Mouse (Mus musculus): Measurements from ENCODE around the gene Eci1. TPM values are rescaled to one million over a fixed set of nuclear protein-coding genes. Genes with fewer than 3 reads are reported as not detected.

Gene Eci1
- polyA plus RNA-seq, 1 experiment, result 31.4 TPM

- TF ChIP-seq POLR2A (IDR thresholded peaks at IDR 0.05; ENCODE audit: low read depth, low read length), result peak; percentile 88
- TF ChIP-seq CTCF (IDR thresholded peaks at IDR 0.05; ENCODE audit: borderline replicate concordance, insufficient read depth, low read length), result no peak
- peaks cover 10% of the 10 kb centered on the region; the same call in 1 of the 2 replicates for H3K4me1 ChIP-seq (ENCODE audit: control insufficient read depth, insufficient read depth, low read length)
- H3K4me3 ChIP-seq (ENCODE audit: insufficient read depth, low read length), result peak within 1 kb of the TSS; percentile 66
- H3K27ac ChIP-seq (ENCODE audit: insufficient read depth, low read length), result peak within 1 kb of the TSS; percentile 61
These were observed 43.6 kb downstream of the Eci1 start, which contains the start of the genes E4f1 and Pgp for GRCm38 (mm10) chr17:24469910-24470602. TSS of gene E4f1 (minus strand) at chr17:24470313. TSS of gene Pgp (plus strand) at chr17:24470392.

DNA sequence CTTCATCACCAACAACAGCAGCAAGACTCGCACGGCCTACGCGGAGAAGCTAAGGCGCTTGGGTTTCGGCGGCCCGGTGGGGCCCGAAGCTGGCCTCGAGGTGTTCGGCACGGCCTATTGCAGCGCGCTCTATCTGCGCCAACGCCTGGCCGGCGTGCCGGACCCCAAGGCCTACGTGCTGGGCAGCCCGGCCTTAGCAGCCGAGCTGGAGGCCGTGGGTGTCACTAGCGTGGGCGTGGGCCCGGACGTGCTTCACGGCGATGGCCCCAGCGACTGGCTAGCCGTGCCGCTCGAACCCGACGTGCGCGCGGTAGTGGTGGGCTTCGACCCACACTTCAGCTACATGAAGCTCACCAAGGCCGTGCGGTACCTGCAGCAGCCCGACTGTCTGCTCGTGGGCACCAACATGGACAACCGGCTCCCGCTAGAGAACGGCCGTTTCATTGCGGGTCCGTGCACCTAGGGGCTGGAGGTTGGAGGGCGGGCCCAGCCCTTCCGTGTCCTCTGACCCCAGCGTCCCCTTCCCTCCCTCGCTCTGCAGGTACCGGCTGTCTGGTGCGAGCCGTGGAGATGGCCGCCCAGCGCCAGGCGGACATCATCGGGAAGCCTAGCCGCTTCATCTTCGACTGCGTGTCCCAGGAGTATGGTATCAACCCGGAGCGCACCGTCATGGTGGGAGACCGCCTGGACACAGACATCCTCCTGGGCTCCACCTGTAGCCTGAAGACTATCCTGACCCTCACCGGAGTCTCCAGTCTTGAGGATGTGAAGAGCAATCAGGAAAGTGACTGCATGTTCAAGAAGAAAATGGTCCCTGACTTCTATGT, 44.5 kb downstream of the Eci1 start:
- peak overlapping the region; percentile 66 for H3K4me3 ChIP-seq (ENCODE audit: insufficient read depth, low read length)
- no peak for TF ChIP-seq CTCF (IDR thresholded peaks at IDR 0.05; ENCODE audit: borderline replicate concordance, insufficient read depth, low read length)
- TF ChIP-seq POLR2A (IDR thresholded peaks at IDR 0.05; ENCODE audit: low read depth, low read length), result peak; percentile 27; the same call in 1 of the 2 replicates
- peaks cover 8% of the 10 kb centered on the region; the same call in 1 of the 2 replicates for H3K4me1 ChIP-seq (ENCODE audit: control insufficient read depth, insufficient read depth, low read length)
- peak overlapping the region; percentile 53 for H3K27ac ChIP-seq (ENCODE audit: insufficient read depth, low read length)

DNA sequence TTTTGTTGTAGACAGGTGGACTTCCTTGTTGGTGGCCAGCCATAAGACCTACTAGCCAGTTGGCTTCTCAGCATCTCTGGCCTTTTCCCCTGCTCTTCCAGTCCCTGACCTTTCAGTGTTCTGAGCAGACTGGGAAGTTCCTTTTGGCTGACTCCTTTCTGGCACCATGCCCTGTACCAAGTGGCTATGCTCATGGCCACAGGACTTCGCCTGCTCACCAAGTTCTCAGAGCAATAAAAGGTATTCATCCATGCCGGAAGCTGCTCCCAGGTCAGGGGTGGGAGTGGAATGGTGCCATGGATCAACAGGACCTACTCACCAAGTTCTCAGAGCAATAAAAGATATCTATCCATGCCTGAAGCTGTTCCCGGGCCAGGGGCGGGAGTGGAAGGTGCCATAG, 46.1 kb downstream of the Eci1 start:
- Histone ChIP-seq H3K27ac (ENCODE audit: insufficient read depth, low read length) (no peak overlapping the region), H3K4me1 (ENCODE audit: control insufficient read depth, insufficient read depth, low read length) (peaks cover 4% of the 10 kb centered on the region; the same call in 1 of the 2 replicates), H3K4me3 (ENCODE audit: insufficient read depth, low read length) (peak overlapping the region; percentile 66; the same call in 1 of the 2 replicates)
- peak; percentile 38; the same call in 1 of the 2 replicates for TF ChIP-seq POLR2A (IDR thresholded peaks at IDR 0.05; ENCODE audit: low read depth, low read length)
- no peak for TF ChIP-seq CTCF (IDR thresholded peaks at IDR 0.05; ENCODE audit: borderline replicate concordance, insufficient read depth, low read length)

- Histone ChIP-seq H3K4me3 (ENCODE audit: insufficient read depth, low read length) (no peak within 1 kb of the TSS), H3K27ac (ENCODE audit: insufficient read depth, low read length) (no peak within 1 kb of the TSS), H3K4me1 (ENCODE audit: control insufficient read depth, insufficient read depth, low read length) (peaks cover 4% of the 10 kb centered on the region; the same call in 1 of the 2 replicates)
- no peak; the same call in 1 of the 2 replicates for TF ChIP-seq POLR2A (IDR thresholded peaks at IDR 0.05; ENCODE audit: low read depth, low read length)
- no peak for TF ChIP-seq CTCF (IDR thresholded peaks at IDR 0.05; ENCODE audit: borderline replicate concordance, insufficient read depth, low read length)
These were observed 47.3 kb downstream of the Eci1 start, which contains the start of gene Bricd5 for GRCm38 (mm10) chr17:24473612-24474275. TSS of gene Bricd5 (plus strand) at chr17:24473884.

DNA sequence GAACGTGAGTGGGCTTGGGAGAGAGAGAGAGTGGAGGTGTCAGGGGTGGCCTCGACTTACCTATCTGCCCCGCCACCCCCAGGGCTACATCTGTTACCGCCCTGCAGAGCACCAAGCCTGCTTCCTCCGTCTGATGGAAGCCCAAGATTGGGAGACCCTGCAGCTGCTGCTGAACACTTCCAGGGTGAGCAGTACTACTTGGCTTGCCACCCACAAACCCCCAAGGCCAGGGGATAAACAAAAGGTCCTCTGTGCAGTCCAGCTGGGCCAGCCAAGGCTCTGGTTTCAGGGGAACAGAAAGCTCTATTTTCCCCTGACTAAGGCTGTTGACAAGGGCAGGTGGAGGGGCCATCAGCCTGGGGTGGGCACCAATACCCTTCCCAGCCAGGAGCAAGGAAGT, 48.1 kb downstream of the Eci1 start:
- Histone ChIP-seq H3K4me3 (ENCODE audit: insufficient read depth, low read length) (no peak overlapping the region), H3K27ac (ENCODE audit: insufficient read depth, low read length) (no peak overlapping the region), H3K4me1 (ENCODE audit: control insufficient read depth, insufficient read depth, low read length) (peaks cover 4% of the 10 kb centered on the region; the same call in 1 of the 2 replicates)
- TF ChIP-seq POLR2A (IDR thresholded peaks at IDR 0.05; ENCODE audit: low read depth, low read length) (no peak), CTCF (IDR thresholded peaks at IDR 0.05; ENCODE audit: borderline replicate concordance, insufficient read depth, low read length) (no peak)

GRCm38 (mm10) chr17:24475586-24475985, 49.1 kb downstream of the Eci1 start:
- Histone ChIP-seq H3K27ac (ENCODE audit: insufficient read depth, low read length) (no peak overlapping the region), H3K4me1 (ENCODE audit: control insufficient read depth, insufficient read depth, low read length) (peaks cover 4% of the 10 kb centered on the region; the same call in 1 of the 2 replicates), H3K4me3 (ENCODE audit: insufficient read depth, low read length) (no peak overlapping the region)
- TF ChIP-seq CTCF (IDR thresholded peaks at IDR 0.05; ENCODE audit: borderline replicate concordance, insufficient read depth, low read length) (no peak), POLR2A (IDR thresholded peaks at IDR 0.05; ENCODE audit: low read depth, low read length) (no peak)

GRCm38 (mm10) chr17:24476022-24476776, 49.8 kb downstream of the Eci1 start:
- H3K27ac ChIP-seq (ENCODE audit: insufficient read depth, low read length), result no peak overlapping the region
- H3K4me3 ChIP-seq (ENCODE audit: insufficient read depth, low read length), result no peak overlapping the region
- H3K4me1 ChIP-seq (ENCODE audit: control insufficient read depth, insufficient read depth, low read length), result peaks cover 4% of the 10 kb centered on the region; the same call in 1 of the 2 replicates
- no peak for TF ChIP-seq CTCF (IDR thresholded peaks at IDR 0.05; ENCODE audit: borderline replicate concordance, insufficient read depth, low read length)
- no peak for TF ChIP-seq POLR2A (IDR thresholded peaks at IDR 0.05; ENCODE audit: low read depth, low read length)

GRCm38 (mm10) chr17:24477053-24477984, 50.9 kb downstream of the Eci1 start:
- no peak overlapping the region for H3K4me3 ChIP-seq (ENCODE audit: insufficient read depth, low read length)
- no peak overlapping the region for H3K27ac ChIP-seq (ENCODE audit: insufficient read depth, low read length)
- peaks cover 4% of the 10 kb centered on the region; the same call in 1 of the 2 replicates for H3K4me1 ChIP-seq (ENCODE audit: control insufficient read depth, insufficient read depth, low read length)
- no peak for TF ChIP-seq CTCF (IDR thresholded peaks at IDR 0.05; ENCODE audit: borderline replicate concordance, insufficient read depth, low read length)
- no peak for TF ChIP-seq POLR2A (IDR thresholded peaks at IDR 0.05; ENCODE audit: low read depth, low read length)

All from embryonic fibroblast, embryonic 13.5 days (primary cell).